Mouse (Mus musculus) right cerebral cortex, adult 18-20 months (tissue): Measurements from ENCODE around the gene Unc13c.

ENCODE experiments used
- DNase-seq: peaks from one replicate; pipeline ENCODE4 v3.0.0; 2022; ENCODE audit warnings: mixed read lengths

Unc13c gene

DNA sequence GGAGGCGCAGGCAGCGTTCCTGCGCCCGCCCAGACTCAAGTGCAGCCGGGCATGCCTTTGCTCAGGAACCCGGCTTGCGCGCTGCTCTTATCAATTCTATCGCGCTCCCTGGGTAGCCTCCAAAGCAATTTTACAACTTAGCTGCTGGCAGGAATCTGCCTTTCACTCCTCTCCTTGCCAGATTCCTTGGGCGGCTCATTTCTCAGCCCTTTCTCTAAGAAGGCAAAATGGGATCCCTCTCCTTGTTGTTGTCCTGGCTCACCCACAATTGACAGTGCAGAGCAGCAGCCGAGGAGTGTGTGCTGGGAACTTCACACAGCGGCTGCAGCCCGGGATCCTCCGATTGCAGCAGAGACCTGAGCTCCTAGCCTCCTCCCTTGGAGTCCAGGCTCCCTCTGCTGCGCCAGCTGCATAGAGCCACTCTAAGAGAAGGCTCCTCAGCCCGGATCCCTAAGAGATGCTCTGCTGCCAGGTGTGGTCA lies at the start of gene Unc13c:
TSS of gene Unc13c (minus strand) at position 326 of the 481 bp plus-strand sequence.
- DNase-seq, result peak; percentile 49

DNA sequence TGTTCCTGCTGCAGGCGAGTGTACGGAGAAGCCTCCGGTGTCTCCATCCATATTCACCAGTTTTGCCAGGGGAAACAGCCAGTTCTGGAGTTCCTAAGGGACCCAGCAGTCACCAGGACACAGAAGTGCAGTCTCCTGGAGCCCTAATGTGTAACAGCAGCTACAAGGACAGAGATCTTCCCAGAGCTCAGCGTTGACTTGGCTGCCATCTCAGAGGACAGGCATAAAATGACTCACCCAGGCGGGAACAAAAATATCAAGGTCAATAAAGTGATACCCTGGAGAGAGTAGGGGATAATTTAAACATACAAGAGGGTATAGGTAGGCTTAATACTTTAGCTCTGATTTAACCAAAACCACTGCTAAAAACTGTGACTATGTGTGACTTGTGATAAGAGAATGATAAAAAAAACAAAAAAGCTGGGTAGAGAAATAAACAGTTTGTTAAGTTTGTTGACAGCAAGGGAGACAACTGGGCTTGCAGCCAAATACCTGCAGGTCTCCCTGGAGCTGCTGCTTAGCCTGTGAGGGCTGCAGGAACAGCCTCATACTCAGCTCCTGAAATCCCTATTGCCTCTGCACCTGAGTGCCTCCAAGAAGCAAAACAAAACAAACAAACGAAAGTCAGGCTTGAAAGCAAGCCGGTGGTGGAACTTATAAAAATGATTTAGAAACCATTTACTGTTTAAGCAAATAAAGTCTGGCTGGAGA lies 39.4 kb upstream of the Unc13c start:
- DNase-seq, result no peak

DNA sequence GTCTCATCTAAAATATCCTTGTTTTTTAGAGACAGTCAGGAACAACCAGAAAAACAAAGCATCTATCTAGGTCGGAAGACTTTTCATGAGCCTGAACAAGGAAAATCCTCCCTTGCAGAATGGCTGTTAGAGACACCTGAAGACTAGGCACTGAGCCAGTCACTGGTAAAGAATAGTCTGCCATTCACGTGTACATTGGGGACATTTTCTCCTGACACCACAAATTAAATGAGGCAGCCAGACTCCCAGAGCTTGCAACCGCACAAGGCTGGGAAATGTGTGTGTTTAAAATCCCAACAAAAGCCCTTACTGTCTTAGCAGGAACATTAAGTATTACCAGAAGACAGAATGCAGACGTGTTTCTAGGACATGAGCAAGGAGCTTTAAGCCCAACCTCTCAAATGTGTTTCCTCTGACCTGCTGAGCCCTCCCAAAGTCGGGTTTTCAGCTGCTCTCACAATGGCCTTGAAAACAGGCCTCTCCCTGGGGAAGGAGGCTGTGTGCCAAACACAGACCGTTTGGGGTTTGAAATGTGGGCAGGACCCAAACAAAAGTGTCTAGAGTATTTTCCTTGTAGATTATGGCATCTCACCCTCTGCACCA lies 33.7 kb upstream of the Unc13c start:
- no peak for DNase-seq

DNA sequence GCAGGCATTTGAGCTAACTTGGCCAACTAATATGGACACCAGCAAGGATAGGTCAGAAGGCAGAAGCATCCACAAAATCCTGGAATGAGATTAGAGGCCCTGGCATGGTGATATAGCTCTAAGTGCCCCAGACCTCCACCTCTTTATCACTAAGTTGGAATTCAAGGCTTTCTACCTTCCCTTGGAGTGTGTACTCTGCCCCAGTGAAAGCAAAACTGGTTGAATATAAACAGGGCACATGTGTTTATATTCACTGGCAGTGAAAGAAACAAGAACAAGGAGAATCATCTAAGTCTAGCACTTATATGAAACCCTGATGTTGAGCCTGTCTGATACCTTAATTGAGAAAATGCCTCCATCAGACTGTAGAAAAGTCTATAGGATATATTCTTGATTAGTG lies 19.3 kb upstream of the Unc13c start:
- DNase-seq, result no peak

DNA sequence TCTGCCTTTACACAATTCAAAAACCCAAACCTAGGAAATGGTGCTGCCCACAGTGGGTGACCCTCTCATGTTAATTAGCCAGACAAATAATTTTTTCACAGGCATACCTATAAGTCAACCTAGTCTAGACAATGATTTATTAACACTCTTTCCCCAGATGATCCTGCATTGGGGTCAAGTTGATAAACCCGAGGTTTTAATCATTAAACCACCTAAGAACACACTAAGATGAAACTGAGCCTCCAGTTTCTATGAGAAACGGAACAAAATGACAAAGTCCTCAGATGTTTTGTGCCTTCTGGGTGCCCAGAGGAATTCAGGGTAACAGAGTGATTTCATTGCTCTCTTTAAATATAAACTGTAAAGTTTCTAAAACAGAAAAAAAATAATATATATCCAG lies 18.5 kb upstream of the Unc13c start:
- no peak for DNase-seq

DNA sequence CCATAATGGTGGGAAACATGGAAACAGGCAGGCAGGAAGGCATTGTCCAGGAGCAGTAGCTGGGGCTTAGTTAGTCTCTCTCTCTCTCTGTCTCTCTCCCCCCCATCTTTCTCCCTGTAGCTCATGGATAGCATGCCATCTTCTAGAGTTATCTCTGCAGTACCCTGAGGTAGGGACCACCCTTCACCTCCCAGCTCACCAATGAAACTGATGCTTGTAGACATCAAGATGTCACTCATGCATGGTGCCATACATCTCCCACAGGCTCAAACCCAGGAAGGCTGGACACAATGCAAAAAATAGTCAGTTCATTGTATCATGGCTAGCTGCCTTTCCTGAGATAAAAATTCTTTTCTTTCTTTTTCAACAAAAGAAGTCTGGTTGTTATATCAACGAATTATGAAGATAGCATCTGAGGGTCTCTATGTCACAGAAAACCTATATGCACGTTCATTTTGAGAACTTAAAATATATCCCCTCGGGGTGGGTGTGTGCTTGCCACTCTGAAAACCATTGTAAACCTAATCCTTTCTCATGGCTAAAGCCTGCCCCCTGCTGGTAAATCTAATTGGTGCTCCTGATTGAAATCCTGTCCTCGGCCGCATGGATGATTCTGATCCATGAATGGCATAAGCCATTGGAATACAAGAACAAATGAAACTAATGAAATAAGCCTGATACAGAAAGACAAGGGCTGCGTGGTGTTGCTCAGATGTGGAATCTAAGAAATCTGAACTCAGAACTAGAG lies 14.0 kb upstream of the Unc13c start:
- DNase-seq, result peak; percentile 66

DNA sequence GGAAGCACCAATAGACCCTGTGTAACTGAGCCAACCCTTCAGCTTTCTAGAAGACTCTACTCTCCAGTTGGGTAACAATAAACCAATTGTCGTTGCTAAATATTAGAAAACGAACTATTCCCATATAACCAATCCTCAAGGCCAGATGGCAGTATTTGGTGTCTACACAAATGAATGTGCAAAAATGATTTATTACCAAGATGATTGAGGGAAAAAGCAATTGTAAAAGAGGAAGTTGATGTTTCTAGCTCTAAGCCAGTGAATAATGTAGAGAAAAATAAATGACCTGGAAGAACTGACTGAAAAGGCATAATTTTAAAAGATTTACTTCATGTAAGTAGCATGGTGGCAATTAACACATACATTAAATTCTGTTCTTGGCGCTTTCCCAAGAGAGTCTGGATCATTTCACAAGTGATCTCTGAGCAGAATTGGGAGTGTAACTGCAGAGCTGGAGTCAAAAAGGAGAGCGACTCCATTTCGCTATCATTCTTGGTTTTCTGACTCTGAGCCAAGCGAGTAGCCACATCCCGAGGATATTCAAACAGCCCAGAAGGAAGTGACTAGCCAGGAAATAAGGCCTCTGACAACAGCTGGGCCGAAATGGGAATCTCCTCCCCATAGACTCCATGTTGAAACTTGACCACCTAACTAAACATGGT lies 3.7 kb upstream of the Unc13c start:
- DNase-seq, result no peak

DNA sequence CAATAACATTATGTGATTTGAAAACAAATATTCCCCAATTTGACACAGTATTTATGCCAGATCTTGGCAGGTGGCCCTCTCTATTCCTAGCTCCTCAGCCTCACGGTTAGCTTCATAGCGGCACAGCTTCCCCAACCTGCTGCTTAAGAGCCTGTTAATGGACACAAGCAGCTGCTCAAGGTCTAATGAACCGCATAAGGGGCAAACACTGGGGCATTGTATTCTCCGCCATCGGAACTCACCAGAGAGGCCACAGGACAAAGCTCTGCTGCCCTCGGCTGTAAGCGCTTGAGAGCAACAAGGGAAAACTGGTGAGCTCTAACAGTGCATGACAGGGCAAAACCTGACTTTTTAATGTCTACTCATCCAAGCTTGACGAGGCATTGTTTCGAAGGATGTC lies 2.0 kb upstream of the Unc13c start:
- DNase-seq, result no peak

DNA sequence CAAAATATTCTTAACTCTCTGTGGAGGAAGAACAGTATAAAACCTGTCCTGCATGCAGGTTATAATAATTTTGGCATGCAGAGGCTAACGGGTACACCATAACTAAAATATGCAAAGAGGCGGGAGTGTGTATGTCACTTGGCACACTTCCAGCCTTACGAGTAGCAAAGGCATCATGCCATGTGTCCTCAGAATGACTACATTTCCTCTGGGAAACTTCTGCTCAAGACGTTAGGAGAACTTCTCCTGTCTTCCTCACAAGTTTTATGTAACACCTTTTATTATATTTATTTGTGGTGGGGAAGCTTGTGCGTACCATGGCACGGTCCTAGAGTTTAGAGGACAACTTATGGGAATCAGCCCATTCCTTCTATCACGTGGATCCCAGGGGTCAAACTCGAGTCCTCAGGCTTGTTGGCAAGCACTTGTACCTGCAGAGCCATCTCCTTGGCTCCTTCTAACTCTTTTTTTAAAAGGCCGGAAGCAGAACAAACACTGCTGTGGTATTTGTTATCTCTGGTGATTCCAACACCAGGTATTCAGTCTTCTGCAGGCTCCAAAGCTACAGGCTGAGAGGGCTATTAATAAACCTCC lies 3.3 kb downstream of the Unc13c start:
- no peak for DNase-seq

DNA sequence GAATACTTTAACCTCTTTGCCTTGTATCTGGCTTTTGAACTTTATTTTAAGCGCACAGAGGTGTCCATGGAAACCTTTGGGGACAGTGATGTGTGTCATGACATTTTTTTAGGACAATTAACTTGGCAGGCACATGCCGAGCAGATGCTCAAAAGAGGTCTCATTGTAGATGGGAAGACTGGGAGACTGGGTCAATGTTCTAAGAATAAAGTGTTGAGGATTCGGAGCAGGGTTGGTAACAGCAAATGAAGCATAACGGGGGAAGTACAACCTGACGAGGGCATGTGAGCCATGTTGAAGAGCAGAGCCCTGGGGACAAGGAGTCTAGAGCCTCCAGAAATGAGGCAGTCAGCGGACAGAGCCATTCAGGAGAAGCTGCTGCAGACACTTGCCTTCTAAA lies 6.3 kb downstream of the Unc13c start:
- no peak for DNase-seq

DNA sequence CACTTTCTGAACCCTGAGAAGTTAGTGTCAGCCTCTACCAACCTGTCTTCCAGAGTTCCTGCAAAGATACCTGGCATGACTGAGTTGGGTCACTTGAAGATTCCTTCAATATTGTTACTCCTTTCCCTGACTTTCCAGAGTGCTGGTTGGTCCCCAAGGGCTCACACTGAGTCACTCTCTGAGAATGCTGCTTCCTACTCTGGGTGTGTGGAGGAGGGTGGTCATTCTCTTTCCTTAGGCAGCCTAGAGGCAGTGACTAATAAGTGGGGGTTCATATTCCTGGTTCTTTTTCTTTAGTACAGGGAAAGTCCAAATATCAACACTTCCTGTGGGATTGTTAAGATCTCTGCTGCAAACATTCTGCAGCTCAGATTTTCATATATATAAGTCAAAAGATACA lies 16.4 kb downstream of the Unc13c start:
- DNase-seq, result no peak

DNA sequence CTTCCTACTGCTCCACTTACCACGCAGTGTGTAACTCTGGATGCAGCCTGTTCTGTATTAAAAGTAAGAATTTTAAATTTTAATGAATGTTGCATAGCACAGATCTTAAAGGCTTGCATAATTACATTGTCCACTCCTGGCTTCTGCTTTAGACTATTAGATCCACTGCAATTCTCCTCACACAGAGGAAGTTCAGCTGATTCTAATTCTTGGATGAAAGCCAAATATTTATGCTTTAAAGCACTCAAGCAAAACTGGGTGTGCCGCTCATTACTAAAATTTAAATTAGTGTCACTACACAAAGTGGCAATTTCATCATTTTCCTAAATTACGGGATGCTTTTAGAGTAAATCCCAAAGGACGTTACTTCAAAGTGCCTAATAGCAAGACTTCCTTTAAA lies 17.2 kb downstream of the Unc13c start:
- no peak for DNase-seq

DNA sequence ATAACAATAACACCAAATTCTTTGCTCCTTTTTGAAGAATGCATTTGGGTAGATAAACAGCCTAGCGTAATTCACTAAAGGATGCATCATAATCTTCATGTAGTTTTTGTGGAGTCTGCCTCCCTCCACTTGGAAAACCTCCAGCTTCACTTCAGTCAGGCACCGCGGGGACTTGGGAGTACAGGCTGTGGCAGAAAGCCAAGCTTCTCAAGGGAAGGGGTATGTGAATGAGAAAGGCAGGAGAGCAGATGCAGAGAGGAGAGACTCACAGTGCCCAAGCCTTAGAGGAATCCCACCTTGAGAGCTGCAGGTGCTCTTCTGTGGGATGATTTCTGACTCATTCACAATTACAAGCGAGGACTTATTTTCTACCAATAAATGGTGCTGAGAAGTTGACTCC lies 33.9 kb downstream of the Unc13c start:
- peak; percentile 22 for DNase-seq

DNA sequence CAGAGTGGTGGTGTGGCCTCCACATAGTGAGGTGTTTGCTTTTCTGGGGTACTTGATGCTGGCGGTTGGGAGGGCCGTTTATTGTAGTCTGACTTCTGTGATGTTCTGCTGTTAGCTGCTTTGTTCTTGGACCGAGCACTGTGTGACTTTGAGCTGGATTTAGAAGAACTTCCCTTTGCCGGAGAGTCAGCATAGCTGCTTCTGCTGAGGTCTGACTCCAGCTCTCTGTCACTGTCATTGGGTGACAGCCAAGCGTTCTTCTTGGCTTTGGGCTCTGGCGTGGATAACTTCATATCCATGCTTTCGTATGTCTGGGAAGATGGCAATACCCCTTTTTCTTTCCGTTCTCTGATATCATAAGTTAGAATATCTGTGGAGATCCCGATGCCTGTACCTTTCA lies 36.8 kb downstream of the Unc13c start:
- DNase-seq, result no peak

DNA sequence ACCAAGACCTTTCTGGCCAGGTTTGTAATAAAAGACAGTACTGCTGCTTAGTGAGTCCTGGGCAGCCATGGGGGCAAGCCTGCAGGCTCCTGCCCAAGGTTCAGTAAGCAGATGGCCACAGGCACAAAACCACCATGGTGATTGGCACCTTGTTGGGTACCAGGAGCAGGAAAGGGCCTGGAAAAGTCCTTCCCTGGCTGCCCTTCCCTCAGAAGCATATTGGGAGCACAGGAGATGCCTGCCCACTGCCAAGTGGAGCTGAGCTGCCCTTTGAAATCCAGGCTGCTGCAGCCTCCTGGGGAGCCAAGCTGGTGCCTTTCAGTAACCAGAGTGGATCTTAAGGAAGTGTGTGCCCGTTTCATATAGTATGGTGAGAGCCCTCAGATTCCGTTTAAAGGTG lies 41.5 kb downstream of the Unc13c start:
- no peak for DNase-seq

DNA sequence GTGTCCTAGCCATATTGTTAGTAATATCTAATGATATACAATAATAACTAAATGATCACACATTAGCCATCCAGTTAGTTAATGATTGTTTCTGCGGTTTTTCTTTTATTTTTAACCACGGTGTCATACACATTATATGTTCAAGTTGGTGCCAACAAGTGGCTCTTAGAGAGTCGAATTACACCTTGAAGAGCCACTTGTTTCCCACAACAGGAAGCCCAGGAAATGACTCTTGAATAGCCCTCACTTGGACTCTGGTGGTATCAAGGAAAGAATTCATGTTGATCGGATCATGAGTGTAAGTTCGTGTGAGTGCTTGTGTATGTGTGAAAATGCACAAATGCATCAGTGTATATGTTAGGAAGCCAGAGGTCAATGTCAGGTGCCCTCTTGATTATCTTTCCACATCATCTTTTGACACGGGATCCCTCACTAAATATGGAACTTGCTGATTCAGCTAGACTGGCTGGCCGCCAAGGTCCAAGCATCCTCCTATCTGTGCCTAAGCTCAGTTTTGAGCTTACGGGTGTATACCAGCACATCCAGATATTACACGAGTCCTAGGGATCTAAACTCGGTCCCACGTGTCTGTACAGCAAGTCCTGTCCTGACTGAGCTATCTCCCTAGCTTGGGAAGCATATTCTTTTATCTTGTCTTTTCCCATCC lies 46.2 kb downstream of the Unc13c start:
- no peak for DNase-seq

DNA sequence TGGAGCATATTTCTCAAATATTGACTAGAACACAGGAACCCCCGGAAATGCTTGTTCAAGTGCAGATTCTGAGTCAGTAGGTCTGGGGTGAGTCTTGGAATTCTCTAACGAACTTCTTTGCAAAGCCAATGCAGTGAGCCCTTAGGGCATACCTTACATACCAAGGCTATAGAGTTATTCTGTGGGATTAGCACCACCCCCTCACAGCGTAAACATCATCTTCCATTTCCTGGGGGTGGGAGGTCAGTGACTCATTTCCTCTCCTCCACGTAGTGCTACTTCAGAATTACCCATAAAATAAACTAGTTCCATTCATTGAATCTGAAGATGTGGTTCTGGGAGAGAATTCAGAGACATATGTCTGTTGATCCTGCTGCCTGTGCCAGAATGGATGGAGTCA lies 62.8 kb downstream of the Unc13c start:
- no peak for DNase-seq

DNA sequence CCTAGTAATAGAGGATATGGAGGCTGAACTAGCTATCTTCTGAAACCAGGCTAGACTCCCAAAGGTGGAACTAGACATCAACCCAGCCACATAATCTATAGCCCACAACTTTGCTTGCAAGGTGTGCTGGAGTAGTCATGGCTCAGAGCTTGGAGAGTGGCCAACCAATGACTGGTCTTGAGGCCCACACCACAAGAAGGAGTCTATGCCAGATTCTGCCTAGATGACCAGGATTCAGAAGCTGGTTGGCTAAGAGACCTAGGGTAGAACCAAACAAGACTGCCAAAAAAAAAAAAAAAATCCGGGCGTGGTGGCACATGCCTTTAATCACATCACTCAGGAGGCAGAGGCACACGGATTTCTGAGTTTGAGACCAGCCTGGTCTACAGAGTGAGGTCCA lies 70.2 kb downstream of the Unc13c start:
- DNase-seq, result no peak

DNA sequence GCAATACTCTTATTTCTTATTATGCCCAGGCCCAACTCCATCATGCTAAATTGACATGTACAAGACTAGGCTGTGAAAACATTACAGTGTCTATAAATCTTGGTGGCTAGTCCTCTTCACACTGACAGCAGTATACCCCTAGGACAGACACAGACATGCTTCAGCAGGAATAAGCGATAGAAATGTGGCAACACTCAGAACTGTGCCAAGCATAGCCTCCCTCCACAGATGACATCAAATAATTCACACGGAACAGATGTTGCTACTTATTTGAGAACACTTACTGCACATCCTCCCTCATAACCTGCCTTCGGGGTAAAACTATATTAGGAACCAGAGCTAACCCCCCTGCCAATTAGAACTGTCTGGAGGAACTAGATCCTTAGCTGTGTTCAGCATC lies 72.6 kb downstream of the Unc13c start:
- DNase-seq, result peak; percentile 21

DNA sequence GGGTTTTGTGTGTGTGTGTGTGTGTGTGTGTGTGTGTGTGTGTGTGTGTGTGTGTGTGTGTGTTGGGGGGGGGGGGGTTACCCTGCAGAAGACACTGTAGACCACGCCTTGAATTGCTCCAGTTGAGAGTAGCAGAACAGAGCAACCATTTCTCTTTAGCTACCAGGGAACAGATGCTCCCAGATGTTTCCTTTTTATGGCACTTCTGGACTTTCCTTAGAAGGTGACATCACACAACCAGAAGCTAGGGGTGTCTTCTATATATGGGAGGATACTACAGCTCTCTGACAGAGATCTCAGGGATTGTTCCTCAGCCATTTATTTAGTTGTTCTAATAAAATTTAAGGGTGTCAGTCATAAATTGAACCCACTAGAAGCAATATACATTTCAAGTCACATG lies 85.2 kb downstream of the Unc13c start:
- DNase-seq, result no peak

DNA sequence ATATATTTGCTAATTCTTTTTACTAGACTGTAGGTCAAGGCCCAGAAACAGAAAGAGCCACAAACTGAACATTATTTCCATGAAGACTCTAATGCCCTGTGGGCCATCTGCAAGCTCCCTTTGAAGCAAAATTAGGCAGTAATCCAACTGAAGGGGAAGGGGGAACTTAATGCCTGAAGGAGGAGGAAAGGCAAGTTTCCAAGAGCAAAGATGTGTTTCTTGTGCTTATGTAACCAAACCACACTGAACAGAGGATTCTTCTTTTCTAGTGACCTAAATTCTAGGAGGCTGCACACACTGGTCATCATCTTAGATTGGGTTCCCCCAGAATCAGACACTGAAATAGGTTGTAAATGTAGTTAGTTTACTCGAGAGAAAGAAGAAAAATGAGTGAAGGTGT lies 85.6 kb downstream of the Unc13c start:
- peak; percentile 5 for DNase-seq

DNA sequence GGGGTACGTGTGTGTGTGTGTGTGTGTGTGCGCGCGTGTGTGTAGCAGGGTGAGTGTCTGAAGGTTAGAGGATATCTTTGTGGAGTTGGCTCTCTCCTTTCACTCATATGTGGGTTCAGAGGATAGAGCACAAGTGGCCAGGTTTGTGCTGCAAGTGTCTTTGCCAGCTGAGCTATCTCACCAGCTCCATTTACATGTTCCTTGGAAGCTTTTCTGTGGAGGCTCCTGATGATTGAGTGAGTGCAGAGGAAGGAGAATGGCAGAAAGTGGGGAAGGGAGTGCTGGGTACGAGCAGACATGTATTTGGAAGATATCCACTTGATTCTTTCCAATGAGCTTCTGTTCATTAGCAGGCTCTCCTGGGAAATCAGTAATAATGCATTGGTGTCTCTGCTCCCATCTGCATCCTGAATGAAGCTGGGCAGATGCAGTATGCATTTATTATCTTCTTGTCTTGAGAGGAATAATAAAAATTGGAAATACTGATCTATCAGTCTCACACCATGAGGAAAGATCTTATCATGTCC lies 86.3 kb downstream of the Unc13c start:
- no peak for DNase-seq
